Mouse (Mus musculus): ENCODE results near the gene Ushbp1. TPM values are rescaled to one million over a fixed set of nuclear protein-coding genes. Genes with fewer than 3 reads are reported as not detected.

Ushbp1 gene
- 8.7 and 12.0 TPM in 2 replicates for polyA plus RNA-seq (2012; rRNA removed)

GRCm38 (mm10) chr8:71395629-71396028, at the start of gene Ushbp1:
Gene Ushbp1 (minus strand): TSS chr8:71395802.

DNA sequence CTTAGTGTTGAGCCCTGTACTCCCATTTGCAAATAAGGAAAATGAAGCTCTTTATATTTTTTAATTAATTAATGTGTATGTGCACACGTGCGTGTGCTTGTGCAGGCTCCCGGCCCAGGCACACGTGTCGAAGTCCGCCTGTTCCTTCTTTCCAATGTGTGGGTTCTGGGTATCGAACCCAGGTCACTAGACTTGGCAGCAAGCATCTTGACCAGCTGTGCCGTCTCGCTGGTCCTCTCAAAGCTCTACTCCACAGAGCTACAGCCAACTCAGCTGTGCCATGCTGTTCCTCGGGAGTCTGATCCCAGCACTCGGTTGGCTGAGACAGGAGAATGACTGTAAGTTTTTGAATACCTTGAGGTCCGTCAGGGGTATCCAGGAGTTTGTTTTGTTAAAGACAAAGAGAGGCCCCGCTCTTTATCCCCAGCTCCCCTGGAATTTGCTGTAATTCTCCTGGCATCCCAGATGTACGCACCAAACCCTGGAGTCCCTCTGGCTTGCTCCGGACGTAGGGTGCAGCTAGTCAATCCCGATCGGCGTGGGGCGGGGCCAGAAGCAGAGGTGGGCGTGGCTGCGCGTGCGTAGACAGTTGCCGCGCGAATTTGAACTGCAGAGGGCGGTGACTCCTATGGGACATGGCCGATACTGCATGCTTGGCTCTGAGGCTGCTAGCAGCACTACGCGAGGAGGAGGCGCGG, 9.9 kb upstream of the Ushbp1 start, which contains the start of gene Ankle1:
Gene Ankle1, plus strand, starts transcription at position 610 of the 698 bp plus-strand sequence.

GRCm38 (mm10) chr8:71396639-71397305, 1.2 kb upstream of the Ushbp1 start, which contains the start of gene Babam1:
Gene Babam1 (plus strand): TSS chr8:71396861.

GRCm38 (mm10) chr8:71381421-71381970, 14.1 kb downstream of the Ushbp1 start, which contains the start of gene Nr2f6:
Gene Nr2f6 (minus strand): TSS chr8:71381960.

DNA sequence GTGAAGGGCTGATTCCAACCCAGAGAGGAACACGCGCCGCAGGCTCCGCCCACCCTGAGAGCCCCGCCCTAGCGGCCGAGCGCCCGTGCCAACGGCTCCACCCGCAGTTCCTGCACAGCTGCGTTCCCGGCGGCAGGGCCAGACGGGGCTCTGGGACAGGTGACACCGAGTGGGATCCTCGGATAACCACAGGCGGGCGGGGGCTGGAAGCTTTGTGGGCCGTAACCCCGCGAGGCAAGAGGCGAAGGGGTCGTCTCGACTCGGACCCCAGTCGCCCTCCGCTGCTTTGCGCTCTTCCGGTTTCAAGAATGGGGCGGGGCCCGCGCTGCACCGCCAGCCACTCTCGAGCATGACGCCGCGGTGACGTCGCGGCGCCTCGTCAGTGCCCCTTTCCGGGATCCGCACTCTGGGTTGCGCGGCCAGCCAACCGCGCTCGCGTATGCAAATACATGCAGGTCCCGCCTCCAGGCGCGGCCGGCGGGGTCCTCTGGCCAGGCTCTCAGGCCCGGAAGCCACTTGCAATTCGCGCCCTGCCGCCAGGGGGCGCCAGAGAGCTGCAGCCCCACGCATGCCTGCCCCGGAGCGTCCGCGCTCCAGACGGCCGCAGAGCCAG, 24.3 kb downstream of the Ushbp1 start, which contains the start of gene Ocel1:
Gene Ocel1, plus strand, starts transcription at position 63 of the 613 bp plus-strand sequence.

DNA sequence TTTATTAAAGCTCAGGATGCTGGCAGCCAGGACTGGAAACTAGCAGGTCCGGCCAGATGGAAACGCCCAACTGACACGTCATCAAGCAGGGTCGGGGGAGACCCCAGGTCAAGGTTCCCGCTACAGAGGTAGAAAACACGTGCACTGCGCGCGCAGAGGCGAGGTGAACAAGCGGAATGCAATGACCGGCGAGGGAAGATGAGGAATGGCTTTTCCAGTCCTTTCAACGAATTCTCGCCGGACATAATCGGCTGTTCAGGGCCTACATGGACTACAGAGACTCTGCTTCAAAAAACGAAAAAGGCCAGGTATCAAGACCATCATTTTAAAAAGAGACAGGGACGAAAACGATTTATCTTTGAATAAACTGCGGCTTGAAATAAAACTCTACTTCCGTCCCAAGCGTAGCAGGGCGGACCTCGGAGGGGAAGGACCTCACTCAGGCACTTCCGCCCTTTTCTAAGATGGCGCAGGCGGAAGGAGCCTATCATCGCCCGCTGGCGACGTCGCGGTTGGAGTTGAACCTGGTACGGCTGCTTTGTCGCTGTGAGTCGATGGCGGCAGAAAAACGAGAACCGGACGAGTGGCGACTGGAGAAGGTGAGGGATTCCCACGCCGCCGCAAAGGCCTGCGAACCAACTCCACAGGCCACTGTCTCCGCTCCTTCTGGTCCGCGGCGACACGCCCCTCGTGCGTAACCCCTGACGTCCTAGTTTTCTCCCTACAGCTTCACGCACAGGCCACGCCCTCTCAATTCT, 28.7 kb downstream of the Ushbp1 start, which contains the start of gene Use1:
Gene Use1, plus strand, starts transcription at position 78 of the 758 bp plus-strand sequence.

Other genes with a start within 250 kb of the Ushbp1 start
- gene Myo9b, start 123.1 kb downstream of the Ushbp1 start, polyA plus RNA-seq (2012; rRNA removed): 11.4 and 13.0 TPM in 2 replicates
- gene Haus8, start 122.9 kb downstream of the Ushbp1 start, polyA plus RNA-seq (2012; rRNA removed): 6.0 and 6.8 TPM in 2 replicates
- gene Use1, start 29.0 kb downstream of the Ushbp1 start, polyA plus RNA-seq (2012; rRNA removed): 31.4 and 31.5 TPM in 2 replicates
- gene Ocel1, start 24.5 kb downstream of the Ushbp1 start, polyA plus RNA-seq (2012; rRNA removed): 16.8 and 18.4 TPM in 2 replicates
- 162 and 384 TPM in 2 replicates for gene Nr2f6, start 13.8 kb downstream of the Ushbp1 start, polyA plus RNA-seq (2012; rRNA removed)
- 54.0 and 63.5 TPM in 2 replicates for gene Babam1, start 1.1 kb upstream of the Ushbp1 start, polyA plus RNA-seq (2012; rRNA removed)
- gene Ankle1, start 10.2 kb upstream of the Ushbp1 start, polyA plus RNA-seq (2012; rRNA removed): 5.4 and 7.1 TPM in 2 replicates
- gene Abhd8, start 67.9 kb upstream of the Ushbp1 start, polyA plus RNA-seq (2012; rRNA removed): 17.5 and 35.4 TPM in 2 replicates
- gene Mrpl34, start 69.2 kb upstream of the Ushbp1 start, polyA plus RNA-seq (2012; rRNA removed): 88.5 and 151 TPM in 2 replicates
- 58.8 and 59.1 TPM in 2 replicates for gene Dda1, start 73.4 kb upstream of the Ushbp1 start, polyA plus RNA-seq (2012; rRNA removed)
- gene Ano8, start 90.2 kb upstream of the Ushbp1 start, polyA plus RNA-seq (2012; rRNA removed): 16.2 and 28.7 TPM in 2 replicates
- 23.1 and 27.9 TPM in 2 replicates for gene Gtpbp3, start 92.3 kb upstream of the Ushbp1 start, polyA plus RNA-seq (2012; rRNA removed)
- 259 and 270 TPM in 2 replicates for gene Plvap, start 116.0 kb upstream of the Ushbp1 start, polyA plus RNA-seq (2012; rRNA removed)
- gene Ccdc194, start 129.9 kb upstream of the Ushbp1 start, polyA plus RNA-seq (2012; rRNA removed): 0.08 TPM in 1 of 2 replicates, not detected in the other
- gene Bst2, start 141.7 kb upstream of the Ushbp1 start, polyA plus RNA-seq (2012; rRNA removed): 80.5 and 110 TPM in 2 replicates
- 119 and 201 TPM in 2 replicates for gene Mvb12a, start 147.1 kb upstream of the Ushbp1 start, polyA plus RNA-seq (2012; rRNA removed)
- gene Tmem221, start 163.1 kb upstream of the Ushbp1 start, polyA plus RNA-seq (2012; rRNA removed): 0.63 and 1.4 TPM in 2 replicates
- not detected in 2 replicates for gene Nxnl1, start 170.8 kb upstream of the Ushbp1 start, polyA plus RNA-seq (2012; rRNA removed)
- gene Slc27a1, start 173.1 kb upstream of the Ushbp1 start, polyA plus RNA-seq (2012; rRNA removed): 44.1 and 45.9 TPM in 2 replicates
- gene Pgls, start 196.4 kb upstream of the Ushbp1 start, polyA plus RNA-seq (2012; rRNA removed): 114 and 270 TPM in 2 replicates
- gene Fam129c, start 201.8 kb upstream of the Ushbp1 start, polyA plus RNA-seq (2012; rRNA removed): 0.95 and 2.5 TPM in 2 replicates
- gene Colgalt1, start 215.2 kb upstream of the Ushbp1 start, polyA plus RNA-seq (2012; rRNA removed): 35.6 and 56.1 TPM in 2 replicates

Measured in stomach, adult 2 months (tissue).